Mouse (Mus musculus) hindbrain, embryonic 13.5 days (tissue): ENCODE measurements at regions not wholly inside any gene's neighbourhood (a gene's known extent, or its start where the extent isn't known, plus 50 kb on each side); places are given as distances from the start of the nearest gene placed in this dataset.
A peak's percentile ranks its signal among the peaks of the same experiment; 100 is the strongest.
"Not testable (repeated sequence)": the region's sequence is repeated elsewhere in the genome, so short reads cannot be mapped to it uniquely, and the experiment has no call there.

ENCODE experiments used
- ATAC-seq: fragments of 200-750 bp; cut with Nextera tagmentation; 2 replicates; pipeline ENCODE4 v1.8.0; 2017; ENCODE audit warnings: moderate TSS enrichment; ENCODE audit not compliant: low FRiP score
- H3K27ac ChIP-seq: fragments of 300-500 bp; sonication (generic); 2 replicates; pipeline ENCODE4 v1.5.1; 2015; ENCODE audit warnings: inconsistent platforms, mild to moderate bottlenecking, moderate library complexity
- H3K27me3 ChIP-seq: fragments of 300-500 bp; sonication (generic); 2 replicates; pipeline ENCODE4 v1.6.1; 2015; ENCODE audit warnings: mild to moderate bottlenecking, inconsistent platforms
- H3K36me3 ChIP-seq: fragments of 300-500 bp; sonication (generic); 2 replicates; pipeline ENCODE4 v1.6.1; 2015; ENCODE audit warnings: mild to moderate bottlenecking, inconsistent platforms
- H3K4me1 ChIP-seq: fragments of 300-500 bp; sonication (generic); replicated peaks from 2 replicates; pipeline ENCODE4 v1.6.1; 2015; ENCODE audit warnings: inconsistent platforms
- H3K4me2 ChIP-seq: fragments of 300-500 bp; sonication (generic); 2 replicates; pipeline ENCODE4 v1.6.1; 2015; ENCODE audit warnings: inconsistent platforms, mild to moderate bottlenecking, moderate library complexity
- H3K4me3 ChIP-seq: fragments of 300-500 bp; sonication (generic); 2 replicates; pipeline ENCODE4 v1.5.1; 2015; ENCODE audit warnings: mild to moderate bottlenecking, inconsistent platforms
- H3K9ac ChIP-seq: fragments of 300-500 bp; sonication (generic); 2 replicates; pipeline ENCODE4 v1.6.1; 2015; ENCODE audit warnings: mild to moderate bottlenecking, inconsistent platforms
- H3K9me3 ChIP-seq: fragments of 300-500 bp; sonication (generic); 2 replicates; pipeline ENCODE4 v1.6.1; 2016; ENCODE audit warnings: inconsistent platforms
- WGBS: fragments of 180-500 bp; shearing (Covaris S2); methylation state at CpG from one replicate; pipeline ENCODE4 v1.1.7; 2015; 5-methylcytosine and 5-hydroxymethylcytosine counted together

DNA sequence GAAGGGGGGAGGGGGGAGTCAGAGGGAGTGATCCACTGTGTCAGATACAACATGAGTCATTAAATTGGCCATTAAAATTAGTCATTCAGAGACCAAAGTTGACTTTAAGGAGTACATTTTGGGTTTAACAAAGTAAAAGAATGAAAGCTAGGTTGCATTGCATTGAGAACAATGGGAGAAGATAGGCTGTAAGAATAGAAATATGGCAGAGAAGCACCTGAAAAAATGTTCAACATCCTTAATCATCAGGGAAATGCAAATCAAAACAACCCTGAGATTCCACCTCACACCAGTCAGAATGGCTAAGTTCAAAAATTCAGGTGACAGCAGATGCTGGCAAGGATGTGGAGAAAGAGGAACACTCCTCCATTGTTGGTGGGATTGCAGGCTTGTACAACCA lies 202.0 kb upstream of the Zpld1 start:
- H3K27me3 ChIP-seq, H3K4me1 ChIP-seq, H3K4me2 ChIP-seq, H3K36me3 ChIP-seq, H3K27ac ChIP-seq, H3K9me3 ChIP-seq, H3K9ac ChIP-seq, ATAC-seq, H3K4me3 ChIP-seq: not testable (repeated sequence)

DNA sequence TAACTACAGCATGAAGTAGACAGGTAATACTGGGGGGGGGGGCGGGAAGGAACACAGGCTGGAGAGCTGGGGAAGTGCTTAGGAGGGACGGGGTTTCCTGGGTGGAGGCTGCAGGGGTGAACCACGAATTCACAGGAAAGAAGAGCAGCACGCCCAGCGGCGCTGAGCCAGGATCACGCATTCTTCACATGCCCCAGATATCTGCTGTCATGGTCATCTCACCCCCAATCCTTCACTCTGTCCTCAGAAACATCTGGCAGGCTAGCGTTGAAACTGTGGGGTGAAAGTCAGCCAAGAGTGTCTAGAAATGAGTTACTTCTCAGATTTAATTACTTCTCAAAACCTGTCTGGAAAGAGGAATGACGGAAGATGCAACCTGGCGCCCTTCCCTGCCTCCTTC lies 197.3 kb upstream of the Zpld1 start:
- Histone ChIP-seq H3K9ac (no peak overlapping the region), H3K4me1 (no peaks in the 10 kb centered on the region), H3K9me3 (0 out of 2 replicates have a peak, but pooled peaks cover 10% of the 10 kb centered on the region), H3K4me2 (no peak overlapping the region), H3K27ac (no peak overlapping the region), H3K4me3 (no peak overlapping the region), H3K27me3 (no peaks in the 10 kb centered on the region), H3K36me3 (no peaks in the 10 kb centered on the region)
- WGBS: 92% methylated on average over 10 of the region's 10 CpGs
- ATAC-seq: no peak

DNA sequence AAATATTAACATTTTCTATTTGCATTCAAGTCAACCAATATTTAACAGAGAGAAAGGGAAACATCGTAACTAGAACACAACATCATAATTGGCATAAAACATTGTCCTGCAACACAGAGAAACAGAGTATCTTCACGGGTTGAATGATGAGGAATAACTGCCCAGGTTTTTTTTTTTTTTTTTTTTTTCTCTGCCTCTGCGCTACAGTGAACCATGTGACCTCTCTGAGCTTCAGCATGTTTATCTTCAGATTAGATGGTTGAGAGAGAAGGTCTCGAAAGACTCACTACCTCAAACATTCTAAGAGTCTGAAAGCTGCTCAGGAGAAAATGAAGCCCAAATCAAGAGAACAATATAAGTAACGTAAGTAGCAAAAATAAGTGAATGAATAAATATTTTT lies 196.4 kb upstream of the Zpld1 start:
- H3K4me1 ChIP-seq: no peaks in the 10 kb centered on the region
- no peak overlapping the region for H3K27ac ChIP-seq
- H3K27me3 ChIP-seq: no peaks in the 10 kb centered on the region
- no peak overlapping the region for H3K9ac ChIP-seq
- ATAC-seq: no peak
- H3K4me3 ChIP-seq: no peak overlapping the region
- H3K36me3 ChIP-seq: no peaks in the 10 kb centered on the region
- H3K9me3 ChIP-seq: 0 out of 2 replicates have a peak, but pooled peaks cover 10% of the 10 kb centered on the region
- WGBS: 82% methylated on average over 5 of the region's 5 CpGs
- no peak overlapping the region for H3K4me2 ChIP-seq

DNA sequence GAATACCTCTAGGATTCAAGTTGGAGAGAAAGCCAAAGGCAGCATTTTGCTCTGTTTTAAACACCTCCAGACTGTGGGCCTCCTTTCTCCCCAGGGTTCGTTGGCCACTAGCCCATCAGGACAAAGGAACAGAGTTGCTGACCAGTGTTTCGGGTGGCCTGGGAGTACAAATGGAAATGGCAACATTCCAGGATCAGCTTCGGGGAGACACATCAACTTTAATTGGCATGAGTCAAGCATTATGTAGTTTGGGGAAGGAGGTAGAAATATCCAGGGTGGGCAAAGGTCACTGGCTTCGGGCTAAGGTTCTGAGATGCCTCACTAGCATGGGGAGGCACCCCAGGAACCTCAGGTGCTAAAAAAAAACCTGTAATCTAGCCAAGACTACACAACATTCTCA lies 194.3 kb upstream of the Zpld1 start:
- Histone ChIP-seq H3K27ac (no peak overlapping the region), H3K9ac (no peak overlapping the region), H3K36me3 (no peaks in the 10 kb centered on the region), H3K9me3 (0 out of 2 replicates have a peak, but pooled peaks cover 10% of the 10 kb centered on the region), H3K4me3 (no peak overlapping the region), H3K4me2 (no peak overlapping the region), H3K4me1 (no peaks in the 10 kb centered on the region), H3K27me3 (no peaks in the 10 kb centered on the region)
- no peak for ATAC-seq
- 82% methylated on average over 4 of the region's 4 CpGs for WGBS

DNA sequence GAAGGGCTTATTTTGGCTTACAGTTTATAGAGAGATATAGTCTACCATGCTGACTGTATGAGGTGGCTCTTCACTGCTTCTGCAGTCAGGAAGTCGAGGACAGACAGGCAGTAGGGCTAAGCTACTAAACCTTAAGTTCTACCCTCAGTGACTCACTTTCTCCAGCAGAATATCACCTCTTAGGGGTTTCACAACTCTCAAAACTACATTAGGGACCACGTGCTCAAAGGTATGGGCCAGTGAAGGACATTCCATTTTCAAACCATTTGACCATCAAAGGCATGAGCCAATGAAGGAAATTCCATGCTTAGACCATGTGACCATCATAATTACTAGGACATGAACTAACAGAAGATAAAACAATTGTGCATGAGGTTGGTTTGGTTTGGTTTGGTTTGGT lies 186.6 kb upstream of the Zpld1 start:
- H3K4me1 ChIP-seq: no peaks in the 10 kb centered on the region
- H3K27me3 ChIP-seq: 0 out of 2 replicates have a peak, but pooled peaks cover 2% of the 10 kb centered on the region
- no peak overlapping the region for H3K4me3 ChIP-seq
- no peaks in the 10 kb centered on the region for H3K9me3 ChIP-seq
- H3K9ac ChIP-seq: no peak overlapping the region
- no peaks in the 10 kb centered on the region for H3K36me3 ChIP-seq
- ATAC-seq: no peak
- no peak overlapping the region for H3K4me2 ChIP-seq
- no peak overlapping the region for H3K27ac ChIP-seq
- 85% methylated on average over 2 of the region's 2 CpGs for WGBS

DNA sequence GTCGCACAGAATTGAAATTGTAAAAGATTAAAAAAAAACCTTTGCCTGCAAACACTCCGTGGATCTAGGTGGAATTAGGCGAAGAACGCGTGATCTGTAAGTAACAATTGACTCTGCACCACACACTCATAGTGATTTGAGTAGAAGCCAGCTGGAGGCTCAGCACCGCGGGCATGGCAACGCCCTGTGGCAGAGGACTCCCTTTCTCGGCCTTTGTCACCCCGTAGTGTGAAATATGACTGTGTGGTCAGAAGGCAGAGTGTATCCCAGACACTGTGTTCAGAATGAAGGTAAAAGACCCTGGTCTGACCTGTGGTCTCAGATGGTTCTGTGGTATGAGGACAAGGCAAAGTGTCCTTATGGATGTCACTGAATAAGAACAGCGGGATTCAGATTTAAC lies 183.0 kb upstream of the Zpld1 start:
- Histone ChIP-seq H3K4me3 (no peak overlapping the region), H3K27me3 (0 out of 2 replicates have a peak, but pooled peaks cover 8% of the 10 kb centered on the region), H3K9me3 (no peaks in the 10 kb centered on the region), H3K4me2 (peak overlapping the region; percentile 3; the same call in 1 of the 2 replicates), H3K36me3 (no peaks in the 10 kb centered on the region), H3K27ac (no peak overlapping the region), H3K9ac (no peak overlapping the region), H3K4me1 (no peaks in the 10 kb centered on the region)
- ATAC-seq: peak; percentile 47; the same call in 1 of the 2 replicates
- 62% methylated on average over 11 of the region's 11 CpGs for WGBS

DNA sequence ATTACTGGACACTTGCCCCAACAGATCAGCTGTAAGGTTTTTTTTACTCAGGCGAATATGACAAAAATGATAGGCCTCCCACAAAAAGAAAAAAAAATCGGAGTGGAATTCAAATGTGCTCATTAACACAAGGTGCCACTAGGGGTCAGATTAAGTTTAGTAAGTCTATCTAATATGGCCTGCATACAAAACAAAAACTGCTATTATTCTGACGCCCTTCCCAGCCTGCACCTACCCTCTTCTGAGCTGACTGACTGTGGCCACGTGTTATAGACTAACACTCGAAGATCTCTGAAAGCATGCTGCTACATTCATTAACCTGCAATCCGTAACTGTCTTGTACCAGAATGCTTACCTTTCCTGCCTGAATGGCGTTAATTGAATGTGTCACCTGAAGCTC lies 182.5 kb upstream of the Zpld1 start:
- Histone ChIP-seq H3K9me3 (no peaks in the 10 kb centered on the region), H3K4me1 (no peaks in the 10 kb centered on the region), H3K4me2 (peak overlapping the region; percentile 3; the same call in 1 of the 2 replicates), H3K9ac (no peak overlapping the region), H3K27me3 (0 out of 2 replicates have a peak, but pooled peaks cover 8% of the 10 kb centered on the region), H3K27ac (no peak overlapping the region), H3K36me3 (no peaks in the 10 kb centered on the region), H3K4me3 (no peak overlapping the region)
- ATAC-seq: peak; percentile 83; the same call in 1 of the 2 replicates
- 37% methylated on average over 7 of the region's 7 CpGs for WGBS

DNA sequence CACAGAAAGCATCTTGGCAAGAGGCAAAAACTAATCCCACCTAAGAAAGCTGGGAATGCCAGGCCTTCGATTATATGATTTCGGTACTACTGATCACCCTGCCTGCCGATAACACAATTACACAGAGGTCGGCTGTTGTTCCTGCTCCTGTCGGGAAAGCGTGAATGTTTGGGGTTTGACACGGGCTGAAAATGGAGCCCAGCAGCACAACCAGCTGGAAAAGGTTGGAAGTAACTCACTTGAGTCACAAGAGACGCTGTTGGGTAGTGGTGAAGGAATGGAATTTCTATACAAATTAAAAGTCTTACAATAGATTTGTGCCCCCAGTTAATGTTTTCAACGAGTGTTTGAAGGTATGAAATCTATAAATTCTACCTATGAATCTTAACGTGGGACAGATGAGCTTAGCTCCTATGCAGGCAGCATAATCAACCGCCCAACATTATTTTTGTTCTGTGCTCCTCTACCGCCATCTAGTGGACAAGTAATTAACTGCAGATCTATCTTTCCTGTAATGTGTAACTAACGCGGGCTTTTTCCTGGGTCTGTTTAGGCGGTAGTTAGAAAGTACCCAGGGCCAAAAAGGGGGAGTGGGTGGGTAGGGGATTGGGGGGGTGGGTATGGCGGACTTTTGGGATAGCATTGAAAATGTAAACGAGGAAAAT lies 178.9 kb upstream of the Zpld1 start:
- Histone ChIP-seq H3K9ac (no peak overlapping the region), H3K4me3 (no peak overlapping the region), H3K4me1 (no peaks in the 10 kb centered on the region), H3K9me3 (no peaks in the 10 kb centered on the region), H3K27ac (no peak overlapping the region), H3K36me3 (no peaks in the 10 kb centered on the region), H3K27me3 (0 out of 2 replicates have a peak, but pooled peaks cover 8% of the 10 kb centered on the region), H3K4me2 (peak overlapping the region; percentile 27)
- peak; percentile 63 for ATAC-seq
- WGBS: 27% methylated on average over 17 of the region's 17 CpGs

DNA sequence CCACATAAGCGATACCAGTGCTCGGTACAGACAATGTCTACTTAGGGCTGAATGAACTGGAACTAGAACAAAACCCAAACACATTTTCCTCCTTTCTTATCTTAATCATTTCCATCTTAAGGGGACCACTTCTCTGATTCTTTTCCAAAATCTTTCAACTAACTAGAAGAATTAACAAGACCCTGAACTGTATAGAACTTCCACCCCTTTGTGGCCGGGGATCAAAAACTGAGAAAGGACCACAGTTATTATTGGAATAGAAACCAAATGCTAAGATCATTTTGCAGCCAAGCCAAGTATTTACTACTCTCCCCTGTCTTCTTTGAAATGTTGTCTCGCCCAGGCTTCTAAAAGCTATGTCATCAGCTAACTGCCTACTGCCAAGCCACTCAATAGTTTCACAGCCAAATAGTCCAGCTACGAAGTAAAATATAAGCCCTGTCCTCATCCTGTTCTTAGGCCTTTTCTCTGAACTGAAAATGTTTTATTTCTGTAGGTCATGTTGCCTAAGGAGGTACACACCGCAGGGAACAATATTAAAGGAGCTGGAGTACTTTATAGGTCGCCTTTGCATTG lies 177.3 kb upstream of the Zpld1 start:
- H3K9ac ChIP-seq: no peak overlapping the region
- H3K27ac ChIP-seq: no peak overlapping the region
- no peak for ATAC-seq
- H3K4me3 ChIP-seq: no peak overlapping the region
- no peaks in the 10 kb centered on the region for H3K36me3 ChIP-seq
- 90% methylated on average over 7 of the region's 7 CpGs for WGBS
- H3K9me3 ChIP-seq: no peaks in the 10 kb centered on the region
- 0 out of 2 replicates have a peak, but pooled peaks cover 5% of the 10 kb centered on the region for H3K27me3 ChIP-seq
- H3K4me2 ChIP-seq: no peak overlapping the region
- H3K4me1 ChIP-seq: 0 out of 2 replicates have a peak, but pooled peaks cover 4% of the 10 kb centered on the region

DNA sequence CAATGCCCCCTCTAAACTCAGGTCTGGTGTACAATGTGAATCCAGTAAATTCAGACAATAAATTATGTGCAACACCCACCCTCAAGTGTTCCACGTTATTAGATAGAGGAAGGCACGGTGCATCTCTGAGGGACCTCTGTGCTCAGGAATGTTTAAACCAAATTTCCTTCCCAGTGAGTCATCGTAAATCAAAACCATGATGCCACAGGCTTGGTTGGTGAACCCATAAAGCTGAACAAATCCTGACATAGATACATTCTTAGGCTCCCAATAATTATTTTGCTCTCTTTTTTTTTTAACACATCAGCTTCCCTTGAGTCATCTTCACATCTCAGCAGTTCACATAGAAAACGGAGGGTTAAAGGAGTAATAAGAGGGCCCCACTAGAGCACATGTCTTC lies 173.6 kb upstream of the Zpld1 start:
- ATAC-seq: no peak
- no peak overlapping the region for H3K4me3 ChIP-seq
- H3K9me3 ChIP-seq: no peaks in the 10 kb centered on the region
- no peaks in the 10 kb centered on the region for H3K36me3 ChIP-seq
- H3K4me1 ChIP-seq: 0 out of 2 replicates have a peak, but pooled peaks cover 4% of the 10 kb centered on the region
- H3K27me3 ChIP-seq: no peaks in the 10 kb centered on the region
- H3K4me2 ChIP-seq: no peak overlapping the region
- 66% methylated on average over 4 of the region's 4 CpGs for WGBS
- no peak overlapping the region for H3K9ac ChIP-seq
- no peak overlapping the region for H3K27ac ChIP-seq

DNA sequence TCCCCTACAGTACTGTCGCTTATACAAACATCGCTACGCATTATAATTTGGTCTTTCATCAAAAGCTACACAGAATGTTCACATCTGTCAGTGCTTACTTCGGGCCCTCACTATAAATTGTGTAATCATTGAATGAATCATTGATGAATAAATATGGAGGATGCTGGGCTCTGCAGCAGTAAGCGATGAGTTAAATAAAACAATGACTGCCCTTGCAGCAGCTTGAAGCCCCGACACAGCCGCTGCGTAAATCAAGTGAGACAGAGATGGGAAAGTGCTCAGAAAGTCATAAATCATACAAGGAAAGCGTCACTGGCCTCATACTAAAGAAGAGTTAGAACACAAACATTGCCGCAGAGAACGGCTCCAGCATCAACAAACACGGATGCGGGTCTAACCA lies 172.9 kb upstream of the Zpld1 start:
- Histone ChIP-seq H3K4me1 (0 out of 2 replicates have a peak, but pooled peaks cover 4% of the 10 kb centered on the region), H3K4me2 (peak overlapping the region; percentile 2; the same call in 1 of the 2 replicates), H3K27ac (no peak overlapping the region), H3K27me3 (no peaks in the 10 kb centered on the region), H3K9me3 (no peaks in the 10 kb centered on the region), H3K36me3 (no peaks in the 10 kb centered on the region), H3K9ac (no peak overlapping the region), H3K4me3 (no peak overlapping the region)
- WGBS: 53% methylated on average over 13 of the region's 13 CpGs
- no peak for ATAC-seq

DNA sequence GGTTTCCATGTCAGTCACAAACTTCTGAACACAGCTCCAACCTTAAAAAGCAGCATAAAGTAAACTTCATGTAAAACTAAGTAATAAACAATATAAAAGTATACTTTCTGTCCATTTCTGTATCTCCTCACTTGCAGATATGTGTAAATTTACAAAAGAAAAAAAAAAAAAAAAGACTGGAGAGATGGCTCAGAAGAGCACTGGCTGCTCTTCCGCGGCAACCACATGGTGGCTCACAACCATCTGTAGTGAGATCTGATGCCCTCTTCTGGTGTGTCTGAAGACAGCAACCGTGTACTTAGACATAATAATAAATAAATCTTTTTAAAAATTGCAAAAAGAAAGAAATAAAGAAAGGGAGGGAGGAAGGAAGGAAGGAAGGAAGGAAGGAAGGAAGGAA lies 171.9 kb upstream of the Zpld1 start:
- ATAC-seq: no peak
- 65% methylated on average over 3 of the region's 3 CpGs for WGBS
- H3K27ac ChIP-seq: no peak overlapping the region

More for the DNA sequence above, 171.9 kb upstream of the Zpld1 start:
- Histone ChIP-seq H3K4me3 (no peak overlapping the region), H3K4me2 (no peak overlapping the region), H3K36me3 (no peaks in the 10 kb centered on the region), H3K4me1 (0 out of 2 replicates have a peak, but pooled peaks cover 4% of the 10 kb centered on the region), H3K9ac (no peak overlapping the region), H3K27me3 (no peaks in the 10 kb centered on the region), H3K9me3 (no peaks in the 10 kb centered on the region)
